Mouse (Mus musculus) midbrain, embryonic 11.5 days (tissue): ENCODE results near the gene Ice2. TPM values are rescaled to one million over a fixed set of nuclear protein-coding genes. Genes with fewer than 3 reads are reported as not detected.

ENCODE experiments used
- ATAC-seq: fragments of 200-750 bp; cut with Nextera tagmentation; 2 replicates; pipeline ENCODE4 v1.8.0; 2017; ENCODE audit warnings: moderate TSS enrichment, moderate library complexity; ENCODE audit not compliant: low FRiP score
- DNase-seq: peaks from one replicate; pipeline ENCODE4 v3.0.0; 2015; ENCODE audit warnings: low spot score; ENCODE audit errors: missing footprints
- H3K27ac ChIP-seq: fragments of 300-500 bp; sonication (generic); 2 replicates; pipeline ENCODE4 v1.5.1; 2014; ENCODE audit warnings: low read depth, low read length
- H3K27me3 ChIP-seq: fragments of 300-500 bp; sonication (generic); 2 replicates; pipeline ENCODE4 v1.6.1; 2014; ENCODE audit warnings: mild to moderate bottlenecking, low read length, moderate library complexity, mixed read lengths; ENCODE audit not compliant: control insufficient read depth, insufficient read depth
- H3K36me3 ChIP-seq: fragments of 300-500 bp; sonication (generic); 2 replicates; pipeline ENCODE4 v1.6.1; 2014; ENCODE audit warnings: mild to moderate bottlenecking, low read length, moderate library complexity, mixed read lengths; ENCODE audit not compliant: control insufficient read depth, insufficient read depth
- H3K4me1 ChIP-seq: fragments of 300-500 bp; sonication (generic); 2 replicates; pipeline ENCODE4 v1.6.1; 2014; ENCODE audit warnings: low read length; ENCODE audit not compliant: control insufficient read depth, insufficient read depth
- H3K4me2 ChIP-seq: fragments of 300-500 bp; sonication (generic); 2 replicates; pipeline ENCODE4 v1.6.1; 2014; ENCODE audit warnings: mild to moderate bottlenecking, moderate library complexity
- H3K4me3 ChIP-seq: fragments of 300-500 bp; sonication (generic); 2 replicates; pipeline ENCODE4 v1.5.1; 2014; ENCODE audit warnings: low read depth, low read length
- H3K9ac ChIP-seq: fragments of 300-500 bp; sonication (generic); 2 replicates; pipeline ENCODE4 v1.6.1; 2014; ENCODE audit warnings: low read length
- H3K9me3 ChIP-seq: fragments of 300-500 bp; sonication (generic); 2 replicates; pipeline ENCODE4 v1.6.1; 2016; ENCODE audit warnings: low read length; ENCODE audit not compliant: control insufficient read depth
- WGBS: fragments of 180-500 bp; shearing (Covaris S2); extraction: QIAGEN DNeasy Blood & Tissue Kit; methylation state at CpG from one replicate; pipeline ENCODE4 v1.1.7; 2014; 5-methylcytosine and 5-hydroxymethylcytosine counted together
- polyA plus RNA-seq: library from polyadenylated mRNA; unstranded; fragments of >200 nt; fragmentation: Nextera tagmentation; extraction: Ambion mirVana; gene quantifications from 2 replicates; pipeline ENCODE4 v1.2.1, GENCODE M21; 2014

The Ice2 gene
- polyA plus RNA-seq, 1 experiment from 2014 or later, result 20.9 TPM

DNA sequence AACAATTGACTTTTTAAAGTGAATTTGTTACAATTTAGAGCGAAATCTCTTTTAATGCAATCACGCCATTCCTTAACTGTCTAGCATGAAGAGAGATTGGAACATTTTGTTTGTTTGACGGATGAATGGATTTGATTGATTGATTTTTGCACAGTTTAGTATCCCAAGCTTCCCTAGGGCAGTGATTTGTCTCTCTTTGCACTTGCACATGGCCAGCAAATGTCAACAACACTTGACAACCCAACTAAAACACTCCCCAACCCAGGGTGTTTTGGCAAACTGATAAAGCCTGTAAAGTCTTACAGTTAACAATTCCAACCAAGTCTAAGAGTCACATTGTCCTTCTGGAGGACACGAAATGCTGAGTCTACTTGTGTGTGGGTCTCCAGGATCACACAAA lies 10.4 kb upstream of the Ice2 start:
- DNase-seq (no peak), ATAC-seq (no peak)
- 91% methylated on average over 4 of the region's 4 CpGs for WGBS
- no peaks in the 10 kb centered on the region for H3K27me3 ChIP-seq
- H3K27ac ChIP-seq, result no peak overlapping the region
- no peak overlapping the region for H3K4me3 ChIP-seq
- no peaks in the 10 kb centered on the region for H3K4me1 ChIP-seq
- no peak overlapping the region for H3K9ac ChIP-seq
- H3K4me2 ChIP-seq, result no peak overlapping the region
- no peaks in the 10 kb centered on the region for H3K9me3 ChIP-seq
- no peaks in the 10 kb centered on the region for H3K36me3 ChIP-seq

DNA sequence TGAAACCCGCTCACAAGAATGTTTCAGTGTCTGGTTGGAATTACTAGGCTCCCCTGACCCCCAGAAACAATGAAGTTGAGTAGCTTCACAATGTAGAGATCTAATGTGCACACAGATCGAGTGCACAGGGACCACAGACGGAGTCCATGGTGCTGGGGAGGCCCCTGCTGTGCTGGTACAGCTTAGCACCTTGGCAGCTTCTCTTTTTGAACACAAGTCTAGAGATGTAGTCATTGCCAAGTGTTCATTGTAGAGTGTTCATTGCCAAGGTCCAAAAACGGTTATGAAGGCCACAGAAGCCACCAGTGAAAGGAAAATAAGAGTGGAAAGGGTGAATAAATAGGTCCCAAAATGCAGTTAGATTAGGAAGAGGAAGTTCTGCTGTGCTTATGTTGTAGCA lies 7.1 kb upstream of the Ice2 start:
- Histone ChIP-seq H3K4me2 (no peak overlapping the region), H3K27ac (no peak overlapping the region), H3K9ac (no peak overlapping the region), H3K27me3 (no peaks in the 10 kb centered on the region), H3K36me3 (no peaks in the 10 kb centered on the region), H3K4me1 (no peaks in the 10 kb centered on the region), H3K9me3 (no peaks in the 10 kb centered on the region), H3K4me3 (no peak overlapping the region)
- no peak for ATAC-seq
- WGBS, result 64% methylated on average over 4 of the region's 4 CpGs
- DNase-seq, result no peak

DNA sequence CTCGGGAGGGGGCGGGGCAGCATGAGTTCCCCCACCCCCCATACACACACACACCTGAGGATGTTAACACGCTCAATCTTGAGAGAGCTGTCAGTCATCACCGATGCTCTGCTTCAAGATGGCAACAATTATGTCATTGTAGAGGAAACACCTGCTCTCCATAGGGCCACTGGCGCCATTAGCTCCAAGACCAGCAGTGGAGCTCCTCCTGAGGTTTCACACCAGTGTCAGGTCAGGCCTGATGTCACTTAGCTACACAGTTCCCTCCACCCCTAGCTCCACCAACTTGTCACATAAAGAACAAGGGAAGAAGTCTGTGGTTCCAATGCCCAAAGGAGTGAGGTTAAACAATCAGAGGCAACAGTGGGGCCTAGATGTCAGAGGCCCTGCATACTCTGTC lies 3.5 kb upstream of the Ice2 start:
- H3K9ac ChIP-seq, result no peak overlapping the region
- H3K4me3 ChIP-seq, result no peak overlapping the region
- no peaks in the 10 kb centered on the region for H3K9me3 ChIP-seq
- H3K27me3 ChIP-seq, result no peaks in the 10 kb centered on the region
- H3K4me2 ChIP-seq, result no peak overlapping the region
- ATAC-seq, result no peak
- H3K4me1 ChIP-seq, result peaks cover 6% of the 10 kb centered on the region; the same call in 1 of the 2 replicates
- no peaks in the 10 kb centered on the region for H3K36me3 ChIP-seq
- 91% methylated on average over 5 of the region's 5 CpGs for WGBS
- DNase-seq, result no peak
- no peak overlapping the region for H3K27ac ChIP-seq

DNA sequence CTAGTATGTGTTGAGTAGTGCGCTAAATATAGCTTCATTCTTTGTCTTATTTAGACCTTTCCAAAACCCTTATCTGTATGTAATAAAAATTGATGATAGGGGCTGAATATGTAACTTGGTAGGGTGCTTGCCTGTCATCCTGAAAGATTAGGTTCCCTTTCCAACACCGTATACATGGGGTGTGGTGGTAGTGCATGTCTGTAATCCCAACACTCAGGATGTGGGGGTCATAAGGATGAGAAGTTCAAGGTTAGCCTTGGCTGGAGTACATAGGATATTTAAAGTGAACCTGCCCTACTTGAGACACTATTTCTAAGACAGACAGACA lies 310 bp upstream of the Ice2 start:
- Histone ChIP-seq H3K27ac (no peak overlapping the region), H3K4me2 (peak overlapping the region; percentile 92), H3K36me3 (no peaks in the 10 kb centered on the region), H3K27me3 (no peaks in the 10 kb centered on the region), H3K4me3 (peak overlapping the region; percentile 61), H3K4me1 (peaks cover 6% of the 10 kb centered on the region; the same call in 1 of the 2 replicates), H3K9ac (peak overlapping the region; percentile 89), H3K9me3 (no peaks in the 10 kb centered on the region)
- peak; percentile 57 for ATAC-seq
- DNase-seq, result no peak
- WGBS, result 58% methylated on average over 2 of the region's 2 CpGs

DNA sequence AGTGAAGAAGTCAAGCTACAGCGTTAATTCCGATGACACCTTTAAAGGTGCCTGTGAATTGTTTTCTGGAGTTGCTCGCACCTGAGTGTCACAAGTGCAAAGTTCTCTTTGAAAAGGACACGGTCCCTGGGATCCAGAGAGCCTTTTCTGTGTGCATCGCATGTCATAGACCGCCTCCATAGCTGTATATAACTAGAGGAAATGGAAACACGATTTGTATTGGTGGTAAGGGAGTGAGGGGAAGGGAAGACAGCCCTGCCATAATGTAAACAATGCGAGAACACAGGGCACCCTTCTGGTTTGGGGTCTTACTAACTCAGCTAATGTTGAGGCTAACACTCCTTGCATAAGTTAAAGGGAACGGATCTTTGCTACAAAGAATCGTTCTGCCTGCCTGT lies 746 bp downstream of the Ice2 start:
- 28% methylated on average over 10 of the region's 10 CpGs for WGBS
- Histone ChIP-seq H3K27ac (peak overlapping the region; percentile 67; the same call in 1 of the 2 replicates), H3K4me1 (peaks cover 6% of the 10 kb centered on the region; the same call in 1 of the 2 replicates), H3K9me3 (no peaks in the 10 kb centered on the region), H3K27me3 (no peaks in the 10 kb centered on the region), H3K4me2 (peak overlapping the region; percentile 92), H3K36me3 (no peaks in the 10 kb centered on the region), H3K4me3 (peak overlapping the region; percentile 61), H3K9ac (peak overlapping the region; percentile 89)
- ATAC-seq, result 0 out of 2 replicates have a peak, but pooled peaks have one; percentile 22
- DNase-seq, result peak; percentile 93

DNA sequence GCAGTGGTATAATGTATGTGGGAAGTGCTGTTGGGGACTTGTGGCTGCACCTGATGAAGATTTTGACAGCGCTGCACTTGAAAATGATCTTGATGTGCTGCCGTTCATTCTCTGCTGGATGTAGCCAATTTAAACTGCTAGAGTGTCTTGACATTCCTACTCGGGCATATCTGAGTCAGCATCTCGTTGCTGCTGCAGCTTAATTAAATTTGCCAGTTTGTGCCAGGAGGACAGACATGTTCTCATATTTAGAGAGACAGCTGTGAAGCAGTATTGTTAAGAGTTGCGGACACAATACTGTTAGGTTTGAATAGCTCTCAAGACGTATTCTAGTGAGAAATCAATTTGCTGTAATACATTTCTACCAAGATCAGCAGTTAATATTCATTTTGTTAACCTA lies 7.0 kb downstream of the Ice2 start:
- Histone ChIP-seq H3K27me3 (no peaks in the 10 kb centered on the region), H3K9me3 (no peaks in the 10 kb centered on the region)
- ATAC-seq, result no peak

DNA sequence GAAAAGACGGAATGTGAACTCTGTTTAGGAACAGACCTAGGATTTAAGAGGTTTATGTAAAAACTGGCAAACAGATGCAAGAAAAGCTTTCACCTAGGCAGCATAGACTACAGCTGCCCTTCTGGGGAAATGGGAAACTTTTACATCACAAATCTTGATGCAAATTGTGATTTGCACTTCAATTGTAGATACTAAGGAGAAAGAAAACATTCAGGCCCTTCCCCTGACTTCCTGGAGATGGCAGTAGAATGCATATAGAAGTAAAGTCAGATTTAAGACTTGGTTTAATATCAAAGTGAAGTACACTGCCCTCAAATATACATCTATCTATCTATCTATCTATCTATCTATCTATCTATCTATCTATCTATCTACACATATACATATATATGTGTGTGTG lies 21.8 kb downstream of the Ice2 start:
- peaks cover 13% of the 10 kb centered on the region for H3K36me3 ChIP-seq
- WGBS, result 96% methylated on average over 1 of the region's 1 CpGs
- DNase-seq (peak; percentile 10), ATAC-seq (no peak)
- H3K27ac ChIP-seq, result no peak overlapping the region
- H3K27me3 ChIP-seq, result no peaks in the 10 kb centered on the region
- H3K9me3 ChIP-seq, result no peaks in the 10 kb centered on the region
- no peak overlapping the region for H3K4me3 ChIP-seq
- no peaks in the 10 kb centered on the region for H3K4me1 ChIP-seq
- no peak overlapping the region for H3K9ac ChIP-seq
- no peak overlapping the region for H3K4me2 ChIP-seq

More for the DNA sequence above, 7.0 kb downstream of the Ice2 start:
- no peaks in the 10 kb centered on the region for H3K4me1 ChIP-seq
- WGBS, result 78% methylated on average over 6 of the region's 6 CpGs
- no peaks in the 10 kb centered on the region for H3K36me3 ChIP-seq
- no peak for DNase-seq
- no peak overlapping the region for H3K27ac ChIP-seq
- H3K4me3 ChIP-seq, result no peak overlapping the region
- H3K9ac ChIP-seq, result no peak overlapping the region
- H3K4me2 ChIP-seq, result no peak overlapping the region

DNA sequence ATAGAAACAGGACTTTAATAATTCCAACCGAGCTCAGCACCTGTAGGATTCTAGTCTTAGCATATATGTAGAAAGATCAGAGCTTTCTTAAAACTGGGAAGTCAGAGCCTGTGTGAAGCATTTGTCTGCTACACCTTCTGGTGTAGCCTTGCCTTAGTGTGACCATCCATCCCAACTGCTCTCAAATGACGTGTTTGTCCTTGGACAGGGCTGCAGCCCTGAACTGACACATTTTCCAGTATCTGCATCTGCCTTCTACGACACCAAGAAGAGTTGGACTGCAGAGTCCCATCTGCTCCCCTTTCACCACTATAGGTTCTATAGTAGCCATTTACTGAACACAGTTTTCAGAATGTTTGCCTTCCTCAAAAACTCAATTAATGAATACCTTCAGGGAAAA lies 32.8 kb downstream of the Ice2 start:
- Histone ChIP-seq H3K27ac (no peak overlapping the region), H3K9ac (no peak overlapping the region), H3K4me1 (peaks cover 13% of the 10 kb centered on the region), H3K9me3 (no peaks in the 10 kb centered on the region), H3K36me3 (peaks cover 2% of the 10 kb centered on the region; the same call in 1 of the 2 replicates), H3K4me3 (no peak overlapping the region), H3K27me3 (no peaks in the 10 kb centered on the region), H3K4me2 (no peak overlapping the region)
- no peak for ATAC-seq
- 90% methylated on average over 3 of the region's 3 CpGs for WGBS
- DNase-seq, result peak; percentile 14

DNA sequence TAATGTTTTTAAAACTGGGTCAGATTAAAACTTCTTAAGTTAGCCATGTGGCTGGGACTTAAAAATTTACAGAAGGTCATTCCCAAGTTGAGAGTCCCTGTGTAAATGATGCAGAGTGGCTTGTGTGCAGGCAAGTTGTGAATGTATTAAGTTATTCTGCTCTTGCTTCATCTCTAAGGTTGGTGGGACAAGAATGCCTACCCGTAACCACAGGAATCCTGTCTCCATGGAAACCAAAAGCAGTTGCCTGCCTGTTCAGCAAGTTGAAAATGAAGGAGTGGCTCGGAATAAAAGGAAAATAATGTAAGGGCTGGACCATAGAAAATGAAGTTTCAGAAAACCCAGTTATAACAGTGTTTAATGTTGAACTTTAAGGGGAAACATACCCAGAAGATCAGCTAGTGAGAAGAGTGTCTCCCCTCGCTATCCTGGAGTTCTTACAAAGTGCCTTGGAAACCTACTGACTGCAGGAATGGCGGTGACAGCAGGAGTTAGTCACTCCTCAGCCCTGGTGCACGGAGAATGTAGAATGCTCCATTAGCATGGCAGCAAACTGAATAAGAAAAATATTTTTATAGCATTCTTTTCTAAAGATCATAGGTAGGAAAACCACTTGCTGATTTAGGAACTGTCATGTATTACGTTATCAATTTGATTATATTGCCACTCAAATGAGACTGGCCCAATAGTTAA lies 34.3 kb downstream of the Ice2 start:
- H3K4me1 ChIP-seq, result peaks cover 13% of the 10 kb centered on the region
- H3K27me3 ChIP-seq, result no peaks in the 10 kb centered on the region
- peak overlapping the region; percentile 48; the same call in 1 of the 2 replicates for H3K27ac ChIP-seq
- 33% methylated on average over 6 of the region's 6 CpGs for WGBS
- no peaks in the 10 kb centered on the region for H3K9me3 ChIP-seq
- ATAC-seq, result peak; percentile 74; the same call in 1 of the 2 replicates
- peak; percentile 90 for DNase-seq
- no peaks in the 10 kb centered on the region for H3K36me3 ChIP-seq
- 0 out of 2 replicates have a peak overlapping the region, but pooled peaks have one; percentile 5 for H3K9ac ChIP-seq
- H3K4me3 ChIP-seq, result no peak overlapping the region
- peak overlapping the region; percentile 14 for H3K4me2 ChIP-seq
